Mouse (Mus musculus) left cerebral cortex, adult 18-20 months (tissue): ENCODE data around the gene 6030408B16Rik. TPM values are rescaled to one million over a fixed set of nuclear protein-coding genes. Genes with fewer than 3 reads are reported as not detected.

ENCODE experiments used
- DNase-seq, 2 experiments: peaks; one replicate each; pipeline ENCODE4 v3.0.0; 2021 to 2022; ENCODE audit warnings: low spot score in 2 of 2, mixed read lengths in 1 of 2
- total RNA-seq, 2 experiments: library from RNA; stranded (reverse); gene quantifications; 2 replicates each; pipeline ENCODE4 v1.2.3; 2021

6030408B16Rik gene
- total RNA-seq, 2 experiments from 2014 or later: 0.40 to 0.42 TPM

GRCm38 (mm10) chr15:101267053-101268032 lies 25.7 kb upstream of the 6030408B16Rik start:
- DNase-seq: no peak

GRCm38 (mm10) chr15:101270101-101270820 lies 22.8 kb upstream of the 6030408B16Rik start:
- no peak for DNase-seq

- no peak for DNase-seq
Measured at GRCm38 (mm10) chr15:101271107-101271506, 21.9 kb upstream of the 6030408B16Rik start.

- no peak for DNase-seq
Measured at GRCm38 (mm10) chr15:101271513-101271912, 21.5 kb upstream of the 6030408B16Rik start.

- no peak for DNase-seq
Measured at GRCm38 (mm10) chr15:101274380-101274779, 18.6 kb upstream of the 6030408B16Rik start.

GRCm38 (mm10) chr15:101277351-101277899 lies 15.6 kb upstream of the 6030408B16Rik start:
- DNase-seq: no peak

GRCm38 (mm10) chr15:101278589-101278988 lies 14.4 kb upstream of the 6030408B16Rik start:
- DNase-seq: no peak

GRCm38 (mm10) chr15:101279430-101279999 lies 13.5 kb upstream of the 6030408B16Rik start:
- no peak for DNase-seq

- DNase-seq: no peak
Measured at GRCm38 (mm10) chr15:101282471-101282870, 10.5 kb upstream of the 6030408B16Rik start.

GRCm38 (mm10) chr15:101283183-101283910 lies 9.7 kb upstream of the 6030408B16Rik start:
- DNase-seq: peak in 1 of 2 experiments; percentile 67

GRCm38 (mm10) chr15:101283911-101284750 lies 8.9 kb upstream of the 6030408B16Rik start, which contains the start of gene Atg101:
Gene Atg101, plus strand, starts transcription at chr15:101284272.
- peak; percentile 86 to 87 for DNase-seq

- no peak for DNase-seq
Measured at GRCm38 (mm10) chr15:101286129-101286770, 6.8 kb upstream of the 6030408B16Rik start.

GRCm38 (mm10) chr15:101287361-101287760 lies 5.7 kb upstream of the 6030408B16Rik start:
- DNase-seq: no peak

- no peak for DNase-seq
Measured at GRCm38 (mm10) chr15:101290354-101290753, 2.7 kb upstream of the 6030408B16Rik start.

GRCm38 (mm10) chr15:101292012-101292411 lies 1.0 kb upstream of the 6030408B16Rik start:
- DNase-seq: no peak

- DNase-seq: no peak
Measured at GRCm38 (mm10) chr15:101294028-101294894, 1.2 kb downstream of the 6030408B16Rik start.

GRCm38 (mm10) chr15:101295106-101295505 lies 2.1 kb downstream of the 6030408B16Rik start:
- no peak for DNase-seq

GRCm38 (mm10) chr15:101295616-101296015 lies 2.6 kb downstream of the 6030408B16Rik start:
- DNase-seq: no peak
